Mouse (Mus musculus): Measurements from ENCODE around the gene Stat5a. TPM values are rescaled to one million over a fixed set of nuclear protein-coding genes. Genes with fewer than 3 reads are reported as not detected.
A peak's percentile ranks its signal among the peaks of the same experiment; 100 is the strongest.

The Stat5a gene
- total RNA-seq, 1 experiment from 2014 or later, result 20.0 TPM

DNA sequence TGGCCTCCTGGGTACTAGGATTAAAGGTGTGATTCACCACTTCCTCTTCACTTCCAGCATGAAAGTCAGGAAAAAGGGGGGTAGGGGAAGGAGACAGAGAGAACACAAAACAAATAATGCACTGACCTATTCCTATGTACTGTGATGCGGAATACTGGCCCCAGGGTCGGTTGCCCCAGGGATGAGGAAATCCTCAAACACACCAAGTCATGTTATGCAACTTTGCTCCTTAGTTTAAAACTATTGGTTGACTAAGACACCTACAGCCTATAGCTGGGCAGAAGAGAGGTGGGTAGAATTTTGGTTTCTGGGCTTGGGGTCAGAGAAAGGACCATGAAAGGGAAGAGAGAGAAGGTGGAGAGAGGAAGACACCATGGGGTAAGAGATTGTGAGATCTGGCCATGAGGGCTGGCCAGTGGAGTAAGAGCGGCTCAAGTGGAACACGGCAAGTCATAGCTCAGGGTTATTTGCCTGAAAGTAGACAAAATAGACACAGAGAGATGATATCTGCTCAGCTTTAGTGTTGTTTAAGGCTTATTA, 57.4 kb downstream of the Stat5a start:
- no peak; the same call in 1 of the 2 replicates for ATAC-seq (replicated peaks; ENCODE audit: insufficient number of reproducible peaks, low FRiP score, low TSS enrichment, poor library complexity, severe bottlenecking)

GRCm38 (mm10) chr11:100918007-100918406, 58.9 kb downstream of the Stat5a start:
- no peak for ATAC-seq (replicated peaks; ENCODE audit: insufficient number of reproducible peaks, low FRiP score, low TSS enrichment, poor library complexity, severe bottlenecking)

- no peak for ATAC-seq (replicated peaks; ENCODE audit: insufficient number of reproducible peaks, low FRiP score, low TSS enrichment, poor library complexity, severe bottlenecking)
Measured at GRCm38 (mm10) chr11:100920887-100921624, 61.9 kb downstream of the Stat5a start.

- no peak for ATAC-seq (replicated peaks; ENCODE audit: insufficient number of reproducible peaks, low FRiP score, low TSS enrichment, poor library complexity, severe bottlenecking)
Measured at GRCm38 (mm10) chr11:100924386-100924919, 65.3 kb downstream of the Stat5a start.

GRCm38 (mm10) chr11:100927386-100927785, 68.2 kb downstream of the Stat5a start:
- ATAC-seq (replicated peaks; ENCODE audit: insufficient number of reproducible peaks, low FRiP score, low TSS enrichment, poor library complexity, severe bottlenecking), result no peak

- no peak for ATAC-seq (replicated peaks; ENCODE audit: insufficient number of reproducible peaks, low FRiP score, low TSS enrichment, poor library complexity, severe bottlenecking)
Measured at GRCm38 (mm10) chr11:100930611-100931010, 71.5 kb downstream of the Stat5a start.

- peak; percentile 59 for ATAC-seq (replicated peaks; ENCODE audit: insufficient number of reproducible peaks, low FRiP score, low TSS enrichment, poor library complexity, severe bottlenecking)
Measured at GRCm38 (mm10) chr11:100931254-100931921, 72.2 kb downstream of the Stat5a start.

Other genes starting within 250 kb of the Stat5a start
- gene Nkiras2, start 240.1 kb upstream of the Stat5a start, total RNA-seq (2017), result 49.6 to 69.8 TPM (median 54.5 TPM) in 3 replicates
- gene Dnajc7, start 239.2 kb upstream of the Stat5a start, total RNA-seq (2017), result 239 to 305 TPM (median 293 TPM) in 3 replicates
- 0.32 to 0.76 TPM (median 0.49 TPM) in 3 replicates for gene Zfp385c, start 166.9 kb upstream of the Stat5a start, total RNA-seq (2017)
- 26.9 to 31.5 TPM (median 28.6 TPM) in 3 replicates for gene Dhx58, start 155.1 kb upstream of the Stat5a start, total RNA-seq (2017)
- 6.1 to 9.9 TPM (median 7.1 TPM) in 3 replicates for gene Kat2a, start 146.9 kb upstream of the Stat5a start, total RNA-seq (2017)
- not detected in 3 replicates for gene Hspb9, start 145.5 kb upstream of the Stat5a start, total RNA-seq (2017)
- gene Rab5c, start 121.1 kb upstream of the Stat5a start, total RNA-seq (2017), result 163 to 176 TPM (median 171 TPM) in 3 replicates
- gene Kcnh4, start 99.4 kb upstream of the Stat5a start, total RNA-seq (2017), result not detected in 3 replicates
- not detected in 3 replicates for gene Hcrt, start 96.4 kb upstream of the Stat5a start, total RNA-seq (2017)
- gene Ghdc, start 88.4 kb upstream of the Stat5a start, total RNA-seq (2017), result 4.7 to 7.0 TPM (median 6.8 TPM) in 3 replicates
- 71.6 to 86.1 TPM (median 75.5 TPM) in 3 replicates for gene Stat5b, start 8.6 kb upstream of the Stat5a start, total RNA-seq (2017)
- gene Stat3, start 80.2 kb downstream of the Stat5a start, total RNA-seq (2017), result 328 to 413 TPM (median 368 TPM) in 3 replicates
- 0.32 to 2.5 TPM in 2 of 3 replicates, not detected in the other for gene Cavin1, start 111.5 kb downstream of the Stat5a start, total RNA-seq (2017)
- gene Atp6v0a1, start 150.1 kb downstream of the Stat5a start, total RNA-seq (2017), result 26.0 to 42.7 TPM (median 37.5 TPM) in 3 replicates
- 5.6 to 14.8 TPM (median 9.9 TPM) in 3 replicates for gene Naglu, start 210.7 kb downstream of the Stat5a start, total RNA-seq (2017)
- 0.68 TPM in 1 of 3 replicates, not detected in the others for gene Hsd17b1, start 219.1 kb downstream of the Stat5a start, total RNA-seq (2017)
- 11.4 to 16.6 TPM (median 16.1 TPM) in 3 replicates for gene Coasy, start 223.2 kb downstream of the Stat5a start, total RNA-seq (2017)
- gene Mlx, start 227.9 kb downstream of the Stat5a start, total RNA-seq (2017), result 61.7 to 74.7 TPM (median 71.4 TPM) in 3 replicates
- gene Psmc3ip, start 236.1 kb downstream of the Stat5a start, total RNA-seq (2017), result 5.0 to 6.2 TPM in 2 of 3 replicates, not detected in the other

Measured in monocyte, adult 5-6 weeks (primary cell).